Mouse (Mus musculus): Measurements from ENCODE around the gene Hist2h2aa2. TPM values are rescaled to one million over a fixed set of nuclear protein-coding genes. Genes with fewer than 3 reads are reported as not detected.
"Not testable (repeated sequence)": the region's sequence is repeated elsewhere in the genome, so short reads cannot be mapped to it uniquely, and the experiment has no call there.

The Hist2h2aa2 gene
- polyA plus RNA-seq, 1 experiment from 2014 or later, result 33.3 TPM

GRCm38 (mm10) chr3:96238954-96239793 is 902 bp downstream of the Hist2h2aa2 start, which contains the start of gene Hist2h3c2:
Hist2h3c2 (minus strand) TSS chr3:96239127.
- H3K27ac ChIP-seq (ENCODE audit: low read length), result peak within 1 kb of the TSS; percentile 42
- H3K36me3 ChIP-seq (ENCODE audit: control insufficient read depth, insufficient read depth); H3K9me3 ChIP-seq (ENCODE audit: control insufficient read depth, low read length); H3K27me3 ChIP-seq (replicated peaks; ENCODE audit: control insufficient read depth, insufficient read depth, low read length): not testable (repeated sequence)
- peak within 1 kb of the TSS; percentile 51 for H3K9ac ChIP-seq (replicated peaks; ENCODE audit: low read depth, low read length)
- H3K4me1 ChIP-seq (replicated peaks; ENCODE audit: control insufficient read depth, insufficient read depth, low read length), result peaks cover 16% of the 10 kb centered on the region
- ATAC-seq, result peak; percentile 87
- WGBS, result 2% methylated on average over 9 of the region's 68 CpGs
- peak within 1 kb of the TSS; percentile 48 for H3K4me2 ChIP-seq (ENCODE audit: low read length)
- peak within 1 kb of the TSS; percentile 40 for H3K4me3 ChIP-seq (replicated peaks; ENCODE audit: low read length)

- Histone ChIP-seq H3K27me3 (replicated peaks; ENCODE audit: control insufficient read depth, insufficient read depth, low read length) (no peaks in the 10 kb centered on the region), H3K36me3 (ENCODE audit: control insufficient read depth, insufficient read depth) (no peaks in the 10 kb centered on the region), H3K4me3 (replicated peaks; ENCODE audit: low read length) (peak overlapping the region; percentile 40), H3K4me2 (ENCODE audit: low read length) (peak overlapping the region; percentile 48), H3K27ac (ENCODE audit: low read length) (peak overlapping the region; percentile 42), H3K4me1 (replicated peaks; ENCODE audit: control insufficient read depth, insufficient read depth, low read length) (peaks cover 16% of the 10 kb centered on the region), H3K9me3 (ENCODE audit: control insufficient read depth, low read length) (no peaks in the 10 kb centered on the region), H3K9ac (replicated peaks; ENCODE audit: low read depth, low read length) (peak overlapping the region; percentile 51)
- WGBS, result under 1% methylated on average over 12 of the region's 12 CpGs
- no peak for ATAC-seq
Measured at GRCm38 (mm10) chr3:96237904-96238511, 2.1 kb downstream of the Hist2h2aa2 start.

- H3K4me2 ChIP-seq (ENCODE audit: low read length), result peak overlapping the region; percentile 48
- H3K9ac ChIP-seq (replicated peaks; ENCODE audit: low read depth, low read length), result peak overlapping the region; percentile 41; the same call in 1 of the 2 replicates
- 17% methylated on average over 7 of the region's 7 CpGs for WGBS
- no peak overlapping the region for H3K27ac ChIP-seq (ENCODE audit: low read length)
- H3K4me3 ChIP-seq (replicated peaks; ENCODE audit: low read length), result peak overlapping the region; percentile 40
- H3K4me1 ChIP-seq (replicated peaks; ENCODE audit: control insufficient read depth, insufficient read depth, low read length), result peaks cover 16% of the 10 kb centered on the region
- no peaks in the 10 kb centered on the region for H3K36me3 ChIP-seq (ENCODE audit: control insufficient read depth, insufficient read depth)
- no peaks in the 10 kb centered on the region for H3K27me3 ChIP-seq (replicated peaks; ENCODE audit: control insufficient read depth, insufficient read depth, low read length)
- ATAC-seq, result no peak
- no peaks in the 10 kb centered on the region for H3K9me3 ChIP-seq (ENCODE audit: control insufficient read depth, low read length)
Measured at GRCm38 (mm10) chr3:96237335-96237903, 2.7 kb downstream of the Hist2h2aa2 start.

DNA sequence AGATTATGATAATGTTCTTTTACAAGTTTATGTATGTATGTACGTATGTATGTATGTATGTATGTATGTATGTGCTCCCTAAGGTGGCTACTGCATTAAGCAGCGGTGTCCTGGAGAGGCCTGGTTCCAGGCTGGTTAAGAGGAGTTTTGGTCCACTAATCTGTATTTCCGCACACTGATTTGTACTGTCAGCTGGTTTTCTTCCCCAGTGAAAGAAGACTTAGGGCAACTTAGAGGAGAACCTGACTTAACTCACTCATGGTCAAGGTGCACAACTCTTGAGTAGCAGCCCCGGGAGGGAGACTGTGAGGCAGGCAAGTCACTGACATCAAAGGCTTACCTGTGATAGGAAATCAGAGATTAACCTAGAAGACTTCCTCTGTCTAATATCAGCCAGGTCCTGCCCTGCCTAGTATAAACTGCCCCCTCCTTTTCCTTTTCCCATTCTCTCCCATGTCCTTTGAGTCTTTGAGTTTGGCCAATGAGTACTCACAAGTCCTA is 3.2 kb downstream of the Hist2h2aa2 start:
- Histone ChIP-seq H3K27me3 (replicated peaks; ENCODE audit: control insufficient read depth, insufficient read depth, low read length) (no peaks in the 10 kb centered on the region), H3K4me3 (replicated peaks; ENCODE audit: low read length) (peak overlapping the region; percentile 40; the same call in 1 of the 2 replicates), H3K9ac (replicated peaks; ENCODE audit: low read depth, low read length) (no peak overlapping the region), H3K36me3 (ENCODE audit: control insufficient read depth, insufficient read depth) (no peaks in the 10 kb centered on the region), H3K27ac (ENCODE audit: low read length) (no peak overlapping the region), H3K4me1 (replicated peaks; ENCODE audit: control insufficient read depth, insufficient read depth, low read length) (peaks cover 16% of the 10 kb centered on the region), H3K4me2 (ENCODE audit: low read length) (peak overlapping the region; percentile 48), H3K9me3 (ENCODE audit: control insufficient read depth, low read length) (no peaks in the 10 kb centered on the region)
- no peak for ATAC-seq
- 84% methylated on average over 4 of the region's 4 CpGs for WGBS

GRCm38 (mm10) chr3:96235836-96236235 is 4.2 kb downstream of the Hist2h2aa2 start:
- Histone ChIP-seq H3K27ac (ENCODE audit: low read length) (no peak overlapping the region), H3K9me3 (ENCODE audit: control insufficient read depth, low read length) (no peaks in the 10 kb centered on the region), H3K4me2 (ENCODE audit: low read length) (no peak overlapping the region), H3K27me3 (replicated peaks; ENCODE audit: control insufficient read depth, insufficient read depth, low read length) (no peaks in the 10 kb centered on the region), H3K36me3 (ENCODE audit: control insufficient read depth, insufficient read depth) (no peaks in the 10 kb centered on the region), H3K9ac (replicated peaks; ENCODE audit: low read depth, low read length) (no peak overlapping the region), H3K4me1 (replicated peaks; ENCODE audit: control insufficient read depth, insufficient read depth, low read length) (peaks cover 15% of the 10 kb centered on the region), H3K4me3 (replicated peaks; ENCODE audit: low read length) (no peak overlapping the region)
- ATAC-seq, result no peak
- WGBS, result 71% methylated on average over 3 of the region's 3 CpGs

GRCm38 (mm10) chr3:96234914-96235313 is 5.2 kb downstream of the Hist2h2aa2 start:
- no peak for ATAC-seq
- 91% methylated on average over 2 of the region's 2 CpGs for WGBS
- no peak overlapping the region for H3K4me3 ChIP-seq (replicated peaks; ENCODE audit: low read length)
- H3K27me3 ChIP-seq (replicated peaks; ENCODE audit: control insufficient read depth, insufficient read depth, low read length), result no peaks in the 10 kb centered on the region
- no peaks in the 10 kb centered on the region for H3K36me3 ChIP-seq (ENCODE audit: control insufficient read depth, insufficient read depth)
- H3K4me2 ChIP-seq (ENCODE audit: low read length), result no peak overlapping the region
- H3K9me3 ChIP-seq (ENCODE audit: control insufficient read depth, low read length), result no peaks in the 10 kb centered on the region
- H3K4me1 ChIP-seq (replicated peaks; ENCODE audit: control insufficient read depth, insufficient read depth, low read length), result peaks cover 13% of the 10 kb centered on the region
- no peak overlapping the region for H3K9ac ChIP-seq (replicated peaks; ENCODE audit: low read depth, low read length)
- H3K27ac ChIP-seq (ENCODE audit: low read length), result no peak overlapping the region

DNA sequence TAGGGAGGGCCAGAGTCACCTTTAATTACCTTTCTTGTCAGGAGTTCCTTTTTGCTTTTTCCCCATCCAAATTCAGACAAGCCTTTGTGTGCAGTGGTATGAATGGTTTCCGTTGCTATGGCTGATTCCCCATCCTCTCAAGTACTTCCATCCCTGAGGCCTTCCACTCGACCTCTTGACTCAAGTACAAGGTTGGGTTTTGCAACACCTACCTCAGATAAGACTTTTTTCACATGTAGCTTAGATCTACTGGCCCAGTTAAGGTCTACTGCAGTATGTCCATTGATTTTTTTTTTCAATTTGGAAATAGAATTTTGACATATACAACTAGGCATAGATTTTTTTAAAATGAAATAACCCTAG is 8.3 kb downstream of the Hist2h2aa2 start:
- H3K27me3 ChIP-seq (replicated peaks; ENCODE audit: control insufficient read depth, insufficient read depth, low read length), result no peaks in the 10 kb centered on the region
- H3K4me2 ChIP-seq (ENCODE audit: low read length), result no peak overlapping the region
- no peaks in the 10 kb centered on the region for H3K9me3 ChIP-seq (ENCODE audit: control insufficient read depth, low read length)
- H3K9ac ChIP-seq (replicated peaks; ENCODE audit: low read depth, low read length), result no peak overlapping the region
- no peak for ATAC-seq
- no peak overlapping the region for H3K4me3 ChIP-seq (replicated peaks; ENCODE audit: low read length)
- H3K27ac ChIP-seq (ENCODE audit: low read length), result no peak overlapping the region
- WGBS, result 47% methylated on average over 2 of the region's 2 CpGs
- H3K36me3 ChIP-seq (ENCODE audit: control insufficient read depth, insufficient read depth), result no peaks in the 10 kb centered on the region
- H3K4me1 ChIP-seq (replicated peaks; ENCODE audit: control insufficient read depth, insufficient read depth, low read length), result no peaks in the 10 kb centered on the region

- Histone ChIP-seq H3K4me1 (replicated peaks; ENCODE audit: control insufficient read depth, insufficient read depth, low read length) (peaks cover under 1% of the 10 kb centered on the region; the same call in 1 of the 2 replicates), H3K27me3 (replicated peaks; ENCODE audit: control insufficient read depth, insufficient read depth, low read length) (no peaks in the 10 kb centered on the region), H3K4me3 (replicated peaks; ENCODE audit: low read length) (no peak overlapping the region), H3K36me3 (ENCODE audit: control insufficient read depth, insufficient read depth) (no peaks in the 10 kb centered on the region), H3K4me2 (ENCODE audit: low read length) (no peak overlapping the region), H3K9me3 (ENCODE audit: control insufficient read depth, low read length) (no peaks in the 10 kb centered on the region), H3K9ac (replicated peaks; ENCODE audit: low read depth, low read length) (no peak overlapping the region), H3K27ac (ENCODE audit: low read length) (no peak overlapping the region)
- WGBS, result 76% methylated on average over 4 of the region's 4 CpGs
- no peak for ATAC-seq
Measured at GRCm38 (mm10) chr3:96230910-96231757, 8.9 kb downstream of the Hist2h2aa2 start.

All from forebrain, embryonic 16.5 days (tissue).